Mouse (Mus musculus): ENCODE measurements at regions not wholly inside any gene's neighbourhood (a gene's known extent, or its start where the extent isn't known, plus 50 kb on each side); places are given as distances from the start of the nearest gene placed in this dataset.

GRCm38 (mm10) chr16:49278478-49278877 lies 221.2 kb downstream of the Myh15 start:
- intact Hi-C loops (cut with DNase I), result no loop called here
- no peak overlapping the region for H3K27ac ChIP-seq

GRCm38 (mm10) chr16:49288096-49288714 lies 230.9 kb downstream of the Myh15 start:
- DNase-seq, result no peak
- TF ChIP-seq CTCF (IDR thresholded peaks at IDR 0.05), result no peak
- Histone ChIP-seq H3K27ac (no peak overlapping the region), H3K4me3 (no peak overlapping the region)
- intact Hi-C loops (cut with DNase I), result no loop called here

More at GRCm38 (mm10) chr16:49278478-49278877, 221.2 kb downstream of the Myh15 start:
- no peak overlapping the region for H3K4me3 ChIP-seq
- DNase-seq, result peak; percentile 34
- peak; percentile 82 for TF ChIP-seq CTCF (IDR thresholded peaks at IDR 0.05)

- H3K4me3 ChIP-seq, result no peak overlapping the region
- intact Hi-C loops (cut with DNase I), result no loop called here
- TF ChIP-seq CTCF (IDR thresholded peaks at IDR 0.05), result no peak
- no peak overlapping the region for H3K27ac ChIP-seq
- DNase-seq, result peak; percentile 63
Measured at GRCm38 (mm10) chr16:49289200-49290079, 232.2 kb downstream of the Myh15 start.

- no peak for DNase-seq
- TF ChIP-seq CTCF (IDR thresholded peaks at IDR 0.05), result no peak
- no peak overlapping the region for H3K27ac ChIP-seq
- no peak overlapping the region for H3K4me3 ChIP-seq
- intact Hi-C loops (cut with DNase I), result no loop called here
Measured at GRCm38 (mm10) chr16:49303612-49304307, 246.5 kb downstream of the Myh15 start.

GRCm38 (mm10) chr16:49304354-49304753 lies 247.1 kb downstream of the Myh15 start:
- no peak for TF ChIP-seq CTCF (IDR thresholded peaks at IDR 0.05)
- Histone ChIP-seq H3K27ac (no peak overlapping the region), H3K4me3 (no peak overlapping the region)
- DNase-seq, result no peak
- intact Hi-C loops (cut with DNase I), result no loop called here

GRCm38 (mm10) chr16:49317061-49317460 lies 259.8 kb downstream of the Myh15 start:
- no peak overlapping the region for H3K27ac ChIP-seq
- TF ChIP-seq CTCF (IDR thresholded peaks at IDR 0.05), result no peak
- intact Hi-C loops (cut with DNase I), result no loop called here
- no peak overlapping the region for H3K4me3 ChIP-seq
- DNase-seq, result no peak

GRCm38 (mm10) chr16:49319047-49319678 lies 261.9 kb downstream of the Myh15 start:
- intact Hi-C loops (cut with DNase I), result no loop called here
- no peak for TF ChIP-seq CTCF (IDR thresholded peaks at IDR 0.05)
- Histone ChIP-seq H3K27ac (no peak overlapping the region), H3K4me3 (no peak overlapping the region)
- no peak for DNase-seq

- H3K27ac ChIP-seq, result no peak overlapping the region
- H3K4me3 ChIP-seq, result no peak overlapping the region
- no peak for TF ChIP-seq CTCF (IDR thresholded peaks at IDR 0.05)
- DNase-seq, result no peak
- intact Hi-C loops (cut with DNase I), result loop anchor here (5.0 kb wide), 1 partner anchor 37 kb away; no protein-coding TSS in a partner anchor
Measured at GRCm38 (mm10) chr16:49319774-49320173, 262.5 kb downstream of the Myh15 start.

- H3K4me3 ChIP-seq, result no peak overlapping the region
- no peak overlapping the region for H3K27ac ChIP-seq
- TF ChIP-seq CTCF (IDR thresholded peaks at IDR 0.05), result peak; percentile 43
- no peak for DNase-seq
- intact Hi-C loops (cut with DNase I), result loop anchor here (5.0 kb wide), 1 partner anchor 40 kb away; no protein-coding TSS in a partner anchor
Measured at GRCm38 (mm10) chr16:49321951-49322350, 264.7 kb downstream of the Myh15 start.

GRCm38 (mm10) chr16:49330725-49331386 lies 273.6 kb downstream of the Myh15 start:
- TF ChIP-seq CTCF (IDR thresholded peaks at IDR 0.05), result no peak
- no peak for DNase-seq
- intact Hi-C loops (cut with DNase I), result no loop called here
- H3K4me3 ChIP-seq, result no peak overlapping the region
- no peak overlapping the region for H3K27ac ChIP-seq

GRCm38 (mm10) chr16:49332107-49332722 lies 274.9 kb downstream of the Myh15 start:
- no peak for DNase-seq
- no peak for TF ChIP-seq CTCF (IDR thresholded peaks at IDR 0.05)
- intact Hi-C loops (cut with DNase I), result no loop called here
- Histone ChIP-seq H3K27ac (no peak overlapping the region), H3K4me3 (no peak overlapping the region)

All from gastrocnemius, adult 2 months (tissue).